Mouse (Mus musculus) heart, adult 8-10 months (tissue): ENCODE data around the gene Klhl23. TPM values are rescaled to one million over a fixed set of nuclear protein-coding genes. Genes with fewer than 3 reads are reported as not detected.

ENCODE experiments used
- total RNA-seq, 4 experiments: library from RNA; stranded (reverse); gene quantifications; 2 replicates each; pipeline ENCODE4 v1.2.4; 2022

Gene Klhl23
- total RNA-seq, 4 experiments from 2014 or later: 27.3 to 34.6 (median 33.3) TPM

Other genes starting within 250 kb of the Klhl23 start
- gene Lrp2, start 235.9 kb upstream of the Klhl23 start, total RNA-seq: 1 to 10 TPM in 3 of 4 experiments, under 1 TPM in 1; 0.57 to 1.6 (median 1.1) TPM
- 1 to 10 TPM; 3.6 to 4.7 (median 4.3) TPM for gene Bbs5, start 174.8 kb upstream of the Klhl23 start, total RNA-seq
- 10 to 100 TPM; 85.6 to 96.6 (median 88.1) TPM for gene Klhl41, start 151.8 kb upstream of the Klhl23 start, total RNA-seq
- gene Fastkd1, start 108.4 kb upstream of the Klhl23 start, total RNA-seq: 10 to 100 TPM; 25.5 to 30.3 (median 27.5) TPM
- gene Ppig, start 99.4 kb upstream of the Klhl23 start, total RNA-seq: 10 to 100 TPM; 33.8 to 40.0 (median 37.9) TPM
- gene Ccdc173, start 32.4 kb upstream of the Klhl23 start, total RNA-seq: under 1 TPM; 0.29 to 1.00 (median 0.65) TPM
- gene Phospho2, start 32.3 kb upstream of the Klhl23 start, total RNA-seq: 10 to 100 TPM; 24.6 to 31.0 (median 25.9) TPM
- 10 to 100 TPM; 58.2 to 78.0 (median 62.0) TPM for gene Ssb, start 39.6 kb downstream of the Klhl23 start, total RNA-seq
- 10 to 100 TPM; 21.0 to 24.4 (median 22.6) TPM for gene Mettl5, start 63.7 kb downstream of the Klhl23 start, total RNA-seq
- gene Ubr3, start 75.3 kb downstream of the Klhl23 start, total RNA-seq: 100 to 1,000 TPM; 129 to 132 (median 132) TPM
- gene Myo3b, start 217.2 kb downstream of the Klhl23 start, total RNA-seq: under 1 TPM; 0.05 to 0.16 (median 0.12) TPM